Mouse (Mus musculus) hindbrain, embryonic 14.5 days (tissue): ENCODE data around the gene Dynll1. TPM values are rescaled to one million over a fixed set of nuclear protein-coding genes. Genes with fewer than 3 reads are reported as not detected.

Experiments
- ATAC-seq: fragments of 200-750 bp; cut with Nextera tagmentation; 2 replicates; pipeline ENCODE4 v1.8.0; 2017; ENCODE audit warnings: moderate number of reproducible peaks, mild to moderate bottlenecking, moderate TSS enrichment, moderate library complexity; ENCODE audit not compliant: low FRiP score
- DNase-seq: peaks from one replicate; pipeline ENCODE4 v3.0.0-alpha.2; 2015; ENCODE audit warnings: low spot score
- H3K27ac ChIP-seq: fragments of 300-500 bp; sonication (generic); 2 replicates; pipeline ENCODE4 v1.5.1; 2014; ENCODE audit warnings: mild to moderate bottlenecking, moderate library complexity
- H3K27me3 ChIP-seq: fragments of 300-500 bp; sonication (generic); 2 replicates; pipeline ENCODE4 v1.6.1; 2014; ENCODE audit warnings: mild to moderate bottlenecking, low read length, mixed read lengths; ENCODE audit not compliant: control insufficient read depth, insufficient read depth
- H3K36me3 ChIP-seq: fragments of 300-500 bp; sonication (generic); replicated peaks from 2 replicates; pipeline ENCODE4 v1.6.1; 2014; ENCODE audit not compliant: control insufficient read depth, insufficient read depth
- H3K4me1 ChIP-seq: fragments of 300-500 bp; sonication (generic); replicated peaks from 2 replicates; pipeline ENCODE4 v1.6.1; 2014; ENCODE audit warnings: antibody characterized with exemption, low read length, mixed read lengths; ENCODE audit not compliant: control insufficient read depth, insufficient read depth
- H3K4me2 ChIP-seq: fragments of 300-500 bp; sonication (generic); replicated peaks from 2 replicates; pipeline ENCODE4 v1.6.1; 2014; ENCODE audit warnings: mild to moderate bottlenecking, moderate library complexity
- H3K4me3 ChIP-seq: fragments of 300-500 bp; sonication (generic); replicated peaks from 2 replicates; pipeline ENCODE4 v1.5.1; 2014; ENCODE audit warnings: mild to moderate bottlenecking, low read length
- H3K9ac ChIP-seq: fragments of 300-500 bp; sonication (generic); 2 replicates; pipeline ENCODE4 v1.6.1; 2014
- H3K9me3 ChIP-seq: fragments of 300-500 bp; sonication (generic); 2 replicates; pipeline ENCODE4 v1.6.1; 2016; ENCODE audit warnings: low read length; ENCODE audit not compliant: control insufficient read depth
- WGBS: fragments of 180-500 bp; shearing (Covaris S2); extraction: QIAGEN DNeasy Blood & Tissue Kit; methylation state at CpG from one replicate; pipeline ENCODE4 v1.1.7; 2014; 5-methylcytosine and 5-hydroxymethylcytosine counted together
- polyA plus RNA-seq: library from polyadenylated mRNA; unstranded; fragments of >200 nt; fragmentation: Nextera tagmentation; extraction: Ambion mirVana; gene quantifications from 2 replicates; pipeline ENCODE4 v1.2.1, GENCODE M21; 2014

The Dynll1 gene
- polyA plus RNA-seq, 1 experiment from 2014 or later, result 1,269 TPM

- Histone ChIP-seq H3K27ac (no peak overlapping the region), H3K27me3 (no peaks in the 10 kb centered on the region), H3K4me3 (no peak overlapping the region), H3K9me3 (no peaks in the 10 kb centered on the region), H3K9ac (no peak overlapping the region), H3K36me3 (peaks cover 55% of the 10 kb centered on the region), H3K4me2 (no peak overlapping the region), H3K4me1 (no peaks in the 10 kb centered on the region)
- ATAC-seq (no peak), DNase-seq (no peak)
- WGBS, result 89% methylated on average over 1 of the region's 1 CpGs
Measured at GRCm38 (mm10) chr5:115261880-115262279, 38.9 kb downstream of the Dynll1 start.

- H3K27me3 ChIP-seq, result no peaks in the 10 kb centered on the region
- ATAC-seq, result no peak
- no peaks in the 10 kb centered on the region for H3K9me3 ChIP-seq
- WGBS, result 93% methylated on average over 8 of the region's 8 CpGs
- no peak overlapping the region for H3K4me3 ChIP-seq
- no peak overlapping the region for H3K9ac ChIP-seq
- no peaks in the 10 kb centered on the region for H3K4me1 ChIP-seq
- peaks cover 58% of the 10 kb centered on the region for H3K36me3 ChIP-seq
- no peak for DNase-seq
- H3K4me2 ChIP-seq, result no peak overlapping the region
- H3K27ac ChIP-seq, result no peak overlapping the region
Measured at GRCm38 (mm10) chr5:115261141-115261540, 39.7 kb downstream of the Dynll1 start.

GRCm38 (mm10) chr5:115260356-115260755 lies 40.4 kb downstream of the Dynll1 start:
- Histone ChIP-seq H3K9ac (no peak overlapping the region), H3K4me2 (no peak overlapping the region), H3K27ac (no peak overlapping the region), H3K4me1 (no peaks in the 10 kb centered on the region), H3K9me3 (no peaks in the 10 kb centered on the region), H3K27me3 (no peaks in the 10 kb centered on the region), H3K36me3 (peaks cover 64% of the 10 kb centered on the region), H3K4me3 (no peak overlapping the region)
- no peak for ATAC-seq
- no peak for DNase-seq
- 91% methylated on average over 6 of the region's 6 CpGs for WGBS

GRCm38 (mm10) chr5:115256909-115257546 lies 43.8 kb downstream of the Dynll1 start:
- Histone ChIP-seq H3K36me3 (peaks cover 60% of the 10 kb centered on the region), H3K4me1 (no peaks in the 10 kb centered on the region), H3K27ac (no peak overlapping the region), H3K9me3 (no peaks in the 10 kb centered on the region), H3K4me2 (no peak overlapping the region), H3K9ac (no peak overlapping the region), H3K27me3 (no peaks in the 10 kb centered on the region), H3K4me3 (no peak overlapping the region)
- DNase-seq (no peak), ATAC-seq (no peak)
- 94% methylated on average over 10 of the region's 10 CpGs for WGBS

- H3K4me3 ChIP-seq, result no peak overlapping the region
- no peak for ATAC-seq
- no peaks in the 10 kb centered on the region for H3K9me3 ChIP-seq
- peaks cover 72% of the 10 kb centered on the region for H3K36me3 ChIP-seq
- no peak for DNase-seq
- no peak overlapping the region for H3K27ac ChIP-seq
- no peak overlapping the region for H3K4me2 ChIP-seq
- WGBS, result 75% methylated on average over 1 of the region's 1 CpGs
- no peak overlapping the region for H3K9ac ChIP-seq
- H3K27me3 ChIP-seq, result no peaks in the 10 kb centered on the region
- H3K4me1 ChIP-seq, result no peaks in the 10 kb centered on the region
Measured at GRCm38 (mm10) chr5:115255472-115255871, 45.3 kb downstream of the Dynll1 start.

Other genes starting within 250 kb of the Dynll1 start
- 49.1 and 53.0 TPM in 2 replicates for gene Gm10401, start 202.7 kb downstream of the Dynll1 start, polyA plus RNA-seq
- gene Acads, start 181.7 kb downstream of the Dynll1 start, polyA plus RNA-seq, result 11.1 and 12.5 TPM in 2 replicates
- 31.2 and 39.0 TPM in 2 replicates for gene Unc119b, start 166.0 kb downstream of the Dynll1 start, polyA plus RNA-seq
- 21.0 and 26.4 TPM in 2 replicates for gene Mlec, start 142.8 kb downstream of the Dynll1 start, polyA plus RNA-seq
- gene Cabp1, start 106.6 kb downstream of the Dynll1 start, polyA plus RNA-seq, result 17.7 and 22.8 TPM in 2 replicates
- 107 and 114 TPM in 2 replicates for gene Pop5, start 65.2 kb downstream of the Dynll1 start, polyA plus RNA-seq
- 101 and 113 TPM in 2 replicates for gene Rnf10, start 28.1 kb downstream of the Dynll1 start, polyA plus RNA-seq
- 52.5 and 57.6 TPM in 2 replicates for gene Coq5, start 21.3 kb downstream of the Dynll1 start, polyA plus RNA-seq
- gene Srsf9, start 26.2 kb upstream of the Dynll1 start, polyA plus RNA-seq, result 140 and 145 TPM in 2 replicates
- 41.8 and 42.2 TPM in 2 replicates for gene Gatc, start 40.2 kb upstream of the Dynll1 start, polyA plus RNA-seq
- gene Triap1, start 40.2 kb upstream of the Dynll1 start, polyA plus RNA-seq, result 47.6 and 50.1 TPM in 2 replicates
- 1,199 and 1,253 TPM in 2 replicates for gene Cox6a1, start 48.0 kb upstream of the Dynll1 start, polyA plus RNA-seq
- gene Msi1, start 128.6 kb upstream of the Dynll1 start, polyA plus RNA-seq, result 59.6 and 60.2 TPM in 2 replicates
- gene Pla2g1b, start 165.3 kb upstream of the Dynll1 start, polyA plus RNA-seq, result 0.67 TPM in 1 of 2 replicates, not detected in the other
- 19.1 and 20.3 TPM in 2 replicates for gene Sirt4, start 183.7 kb upstream of the Dynll1 start, polyA plus RNA-seq
- gene Pxn, start 205.7 kb upstream of the Dynll1 start, polyA plus RNA-seq, result 11.3 and 12.2 TPM in 2 replicates